Mouse (Mus musculus): ENCODE results near the gene Kif5c. TPM values are rescaled to one million over a fixed set of nuclear protein-coding genes. Genes with fewer than 3 reads are reported as not detected.

Gene Kif5c
- polyA plus RNA-seq (2015; fragmentation: Nextera tagmentation; extraction: Ambion mirVana), result 0.77 and 2.1 TPM in 2 replicates

- H3K9ac ChIP-seq, result peak within 1 kb of the TSS; percentile 44
- no peaks in the 10 kb centered on the region for H3K9me3 ChIP-seq (replicated peaks)
- H3K4me3 ChIP-seq, result peak within 1 kb of the TSS; percentile 62
- peak; percentile 88 for ATAC-seq (replicated peaks; ENCODE audit: insufficient number of reproducible peaks, insufficient read depth, low FRiP score, low read depth)
- H3K4me2 ChIP-seq, result peak within 1 kb of the TSS; percentile 97
- H3K4me1 ChIP-seq (replicated peaks), result peaks cover 12% of the 10 kb centered on the region
- WGBS, result 5% methylated on average over 46 of the region's 54 CpGs
- H3K27me3 ChIP-seq, result peaks cover 24% of the 10 kb centered on the region
- no peak within 1 kb of the TSS for H3K27ac ChIP-seq
- no peaks in the 10 kb centered on the region for H3K36me3 ChIP-seq
Measured at GRCm38 (mm10) chr2:49618829-49619718, at the start of gene Kif5c. TSS of gene Kif5c (plus strand) at chr2:49619298.

GRCm38 (mm10) chr2:49569862-49570777 is 49.0 kb upstream of the Kif5c start:
- Histone ChIP-seq H3K27ac (0 out of 2 replicates have a peak overlapping the region, but pooled peaks have one; percentile 17), H3K9ac (no peak overlapping the region), H3K27me3 (no peaks in the 10 kb centered on the region), H3K9me3 (replicated peaks) (no peaks in the 10 kb centered on the region), H3K4me3 (no peak overlapping the region), H3K4me2 (peak overlapping the region; percentile 24), H3K36me3 (no peaks in the 10 kb centered on the region), H3K4me1 (replicated peaks) (peaks cover 16% of the 10 kb centered on the region)
- ATAC-seq (replicated peaks; ENCODE audit: insufficient number of reproducible peaks, insufficient read depth, low FRiP score, low read depth), result peak; percentile 61
- 51% methylated on average over 16 of the region's 16 CpGs for WGBS

- Histone ChIP-seq H3K9ac (no peak overlapping the region), H3K9me3 (replicated peaks) (no peaks in the 10 kb centered on the region), H3K4me2 (no peak overlapping the region), H3K27me3 (no peaks in the 10 kb centered on the region), H3K4me3 (no peak overlapping the region), H3K4me1 (replicated peaks) (peaks cover 16% of the 10 kb centered on the region), H3K36me3 (no peaks in the 10 kb centered on the region), H3K27ac (no peak overlapping the region)
- ATAC-seq (replicated peaks; ENCODE audit: insufficient number of reproducible peaks, insufficient read depth, low FRiP score, low read depth), result no peak
- 53% methylated on average over 6 of the region's 6 CpGs for WGBS
Measured at GRCm38 (mm10) chr2:49570778-49571101, 48.4 kb upstream of the Kif5c start.

GRCm38 (mm10) chr2:49571159-49571920 is 47.8 kb upstream of the Kif5c start:
- Histone ChIP-seq H3K36me3 (no peaks in the 10 kb centered on the region), H3K4me1 (replicated peaks) (peaks cover 16% of the 10 kb centered on the region), H3K9me3 (replicated peaks) (no peaks in the 10 kb centered on the region), H3K27ac (no peak overlapping the region), H3K27me3 (no peaks in the 10 kb centered on the region), H3K4me3 (no peak overlapping the region), H3K9ac (no peak overlapping the region), H3K4me2 (no peak overlapping the region)
- no peak for ATAC-seq (replicated peaks; ENCODE audit: insufficient number of reproducible peaks, insufficient read depth, low FRiP score, low read depth)
- WGBS, result 61% methylated on average over 11 of the region's 11 CpGs

GRCm38 (mm10) chr2:49572111-49572642 is 46.9 kb upstream of the Kif5c start:
- H3K27me3 ChIP-seq, result no peaks in the 10 kb centered on the region
- peaks cover 16% of the 10 kb centered on the region for H3K4me1 ChIP-seq (replicated peaks)
- no peak overlapping the region for H3K9ac ChIP-seq
- no peak for ATAC-seq (replicated peaks; ENCODE audit: insufficient number of reproducible peaks, insufficient read depth, low FRiP score, low read depth)
- H3K36me3 ChIP-seq, result no peaks in the 10 kb centered on the region
- H3K4me2 ChIP-seq, result no peak overlapping the region
- no peak overlapping the region for H3K27ac ChIP-seq
- H3K4me3 ChIP-seq, result no peak overlapping the region
- no peaks in the 10 kb centered on the region for H3K9me3 ChIP-seq (replicated peaks)
- WGBS, result 58% methylated on average over 12 of the region's 12 CpGs

GRCm38 (mm10) chr2:49572684-49573083 is 46.4 kb upstream of the Kif5c start:
- no peak overlapping the region for H3K4me3 ChIP-seq
- WGBS, result 79% methylated on average over 9 of the region's 9 CpGs
- ATAC-seq (replicated peaks; ENCODE audit: insufficient number of reproducible peaks, insufficient read depth, low FRiP score, low read depth), result no peak
- no peak overlapping the region for H3K4me2 ChIP-seq
- no peaks in the 10 kb centered on the region for H3K36me3 ChIP-seq
- H3K9ac ChIP-seq, result no peak overlapping the region
- H3K9me3 ChIP-seq (replicated peaks), result no peaks in the 10 kb centered on the region
- H3K27ac ChIP-seq, result no peak overlapping the region
- H3K4me1 ChIP-seq (replicated peaks), result peaks cover 16% of the 10 kb centered on the region
- no peaks in the 10 kb centered on the region for H3K27me3 ChIP-seq

GRCm38 (mm10) chr2:49573282-49573681 is 45.8 kb upstream of the Kif5c start:
- no peaks in the 10 kb centered on the region for H3K36me3 ChIP-seq
- H3K27me3 ChIP-seq, result no peaks in the 10 kb centered on the region
- no peaks in the 10 kb centered on the region for H3K9me3 ChIP-seq (replicated peaks)
- 90% methylated on average over 3 of the region's 3 CpGs for WGBS
- no peak overlapping the region for H3K4me2 ChIP-seq
- no peak overlapping the region for H3K4me3 ChIP-seq
- H3K9ac ChIP-seq, result no peak overlapping the region
- ATAC-seq (replicated peaks; ENCODE audit: insufficient number of reproducible peaks, insufficient read depth, low FRiP score, low read depth), result no peak
- peaks cover 16% of the 10 kb centered on the region for H3K4me1 ChIP-seq (replicated peaks)
- H3K27ac ChIP-seq, result no peak overlapping the region

- Histone ChIP-seq H3K9me3 (replicated peaks) (no peaks in the 10 kb centered on the region), H3K4me2 (no peak overlapping the region), H3K9ac (no peak overlapping the region), H3K36me3 (no peaks in the 10 kb centered on the region), H3K27me3 (no peaks in the 10 kb centered on the region), H3K4me3 (no peak overlapping the region), H3K27ac (no peak overlapping the region), H3K4me1 (replicated peaks) (no peaks in the 10 kb centered on the region)
- no peak for ATAC-seq (replicated peaks; ENCODE audit: insufficient number of reproducible peaks, insufficient read depth, low FRiP score, low read depth)
- 77% methylated on average over 3 of the region's 3 CpGs for WGBS
Measured at GRCm38 (mm10) chr2:49580585-49580984, 38.5 kb upstream of the Kif5c start.

- Histone ChIP-seq H3K36me3 (no peaks in the 10 kb centered on the region), H3K27me3 (no peaks in the 10 kb centered on the region), H3K4me3 (no peak overlapping the region), H3K9ac (no peak overlapping the region), H3K9me3 (replicated peaks) (no peaks in the 10 kb centered on the region), H3K27ac (no peak overlapping the region), H3K4me1 (replicated peaks) (no peaks in the 10 kb centered on the region), H3K4me2 (no peak overlapping the region)
- ATAC-seq (replicated peaks; ENCODE audit: insufficient number of reproducible peaks, insufficient read depth, low FRiP score, low read depth), result no peak
- 81% methylated on average over 5 of the region's 5 CpGs for WGBS
Measured at GRCm38 (mm10) chr2:49582546-49582945, 36.6 kb upstream of the Kif5c start.

GRCm38 (mm10) chr2:49583311-49583710 is 35.8 kb upstream of the Kif5c start:
- Histone ChIP-seq H3K4me2 (no peak overlapping the region), H3K4me3 (no peak overlapping the region), H3K27ac (no peak overlapping the region), H3K9me3 (replicated peaks) (no peaks in the 10 kb centered on the region), H3K9ac (no peak overlapping the region), H3K36me3 (no peaks in the 10 kb centered on the region), H3K4me1 (replicated peaks) (no peaks in the 10 kb centered on the region), H3K27me3 (no peaks in the 10 kb centered on the region)
- no peak for ATAC-seq (replicated peaks; ENCODE audit: insufficient number of reproducible peaks, insufficient read depth, low FRiP score, low read depth)
- WGBS, result 79% methylated on average over 2 of the region's 2 CpGs

- Histone ChIP-seq H3K9ac (no peak overlapping the region), H3K4me3 (no peak overlapping the region), H3K36me3 (no peaks in the 10 kb centered on the region), H3K27ac (no peak overlapping the region), H3K4me1 (replicated peaks) (no peaks in the 10 kb centered on the region), H3K27me3 (no peaks in the 10 kb centered on the region), H3K9me3 (replicated peaks) (no peaks in the 10 kb centered on the region), H3K4me2 (no peak overlapping the region)
- WGBS, result 61% methylated on average over 5 of the region's 5 CpGs
- no peak for ATAC-seq (replicated peaks; ENCODE audit: insufficient number of reproducible peaks, insufficient read depth, low FRiP score, low read depth)
Measured at GRCm38 (mm10) chr2:49590450-49590849, 28.6 kb upstream of the Kif5c start.

All from heart, embryonic 15.5 days (tissue).